Mouse (Mus musculus) mouse embryonic stem cell (cell line): ENCODE data around the gene Aadat.
"Not testable (repeated sequence)": the region's sequence is repeated elsewhere in the genome, so short reads cannot be mapped to it uniquely, and the experiment has no call there.

Experiments used
- in situ Hi-C, 2 experiments: fragments of 300-500 bp; cut with MboI; formaldehyde crosslinking; loops; 1 replicate in 1 of 2; 3 replicates in 1 of 2; pipeline ENCODE4 v1.14.3; 2019 to 2020; ENCODE audit warnings: low sequenced_read_pairs in 2 of 2, low pct_unique_long_range_greater_than_20kb in 1 of 2, mixed read lengths in 1 of 2; ENCODE audit not compliant: unreplicated experiment in 1 of 2

Aadat gene

GRCm38 (mm10) chr8:60505653-60506521, at the start of gene Aadat:
Aadat (plus strand) TSS chr8:60505932.
- in situ Hi-C loops = loop anchor here (10.0 to 25.0 kb wide), 3 partner anchors 89 to 359 kb away; no protein-coding TSS in a partner anchor

- in situ Hi-C loops = no loop called here
These were observed 38.9 kb upstream of the Aadat start for GRCm38 (mm10) chr8:60466686-60467335.

- in situ Hi-C loops = no loop called here
These were observed 15.6 kb upstream of the Aadat start for GRCm38 (mm10) chr8:60490147-60490546.

GRCm38 (mm10) chr8:60491871-60492270, 13.9 kb upstream of the Aadat start:
- in situ Hi-C loops = no loop called here

GRCm38 (mm10) chr8:60492471-60492870, 13.3 kb upstream of the Aadat start:
- in situ Hi-C loops = no loop called here

GRCm38 (mm10) chr8:60494606-60495005, 11.1 kb upstream of the Aadat start:
- in situ Hi-C loops = no loop called here

GRCm38 (mm10) chr8:60495046-60495445, 10.7 kb upstream of the Aadat start:
- in situ Hi-C loops = not testable (repeated sequence)

GRCm38 (mm10) chr8:60503098-60503497, 2.6 kb upstream of the Aadat start, which contains the start of gene Gm10283:
Gm10283 (minus strand) TSS chr8:60503198.
- in situ Hi-C loops = loop anchor here (10.0 to 25.0 kb wide), 3 partner anchors 92 to 362 kb away; no protein-coding TSS in a partner anchor

GRCm38 (mm10) chr8:60518286-60518685, 12.6 kb downstream of the Aadat start:
- in situ Hi-C loops = loop anchor here in 1 of 2 experiments (25.0 kb wide), 1 partner anchor 344 kb away; no protein-coding TSS in a partner anchor

- in situ Hi-C loops = no loop called here
These were observed 29.2 kb downstream of the Aadat start for GRCm38 (mm10) chr8:60534945-60535344.

- in situ Hi-C loops = no loop called here
These were observed 61.1 kb downstream of the Aadat start for GRCm38 (mm10) chr8:60566783-60567182.

- in situ Hi-C loops = no loop called here
These were observed 71.5 kb downstream of the Aadat start for GRCm38 (mm10) chr8:60577231-60577630.

- in situ Hi-C loops = no loop called here
These were observed 77.6 kb downstream of the Aadat start for GRCm38 (mm10) chr8:60583369-60583768.

GRCm38 (mm10) chr8:60591352-60592105, 85.8 kb downstream of the Aadat start:
- in situ Hi-C loops = loop anchor here (10.0 kb wide), 1 partner anchor 87 kb away; the partner anchor contains the start of genes Aadat (in 2 of the 2) and Gm10283 (in 2 of the 2)

GRCm38 (mm10) chr8:60594761-60595160, 89.0 kb downstream of the Aadat start:
- in situ Hi-C loops = loop anchor here (10.0 kb wide), 1 partner anchor 90 kb away; the partner anchor contains the start of genes Aadat (in 2 of the 2) and Gm10283 (in 2 of the 2)
